8 mouse cellular contexts compared by ENCODE assay signal in genomic region chr1:133422615-133423161, GRCm38 (mm10). TPM values are rescaled to one million over a fixed set of nuclear protein-coding genes. Genes with fewer than 3 reads are reported as not detected.
DNase-seq lines count a peak whose midpoint lies in the region; ATAC-seq lines count a peak whose summit lies in the region.

No protein-coding gene starts in this region.

- peaks cover 37% of the 10 kb centered on the region for H3K4me1 ChIP-seq in forebrain, embryonic 13.5 days
- peaks cover 29% of the 10 kb centered on the region for H3K4me1 ChIP-seq in hindbrain, embryonic 15.5 days (replicated peaks)
- peaks cover 14% of the 10 kb centered on the region for H3K4me1 ChIP-seq in liver, embryonic 15.5 days (replicated peaks)
- H3K4me1 ChIP-seq in neural tube, embryonic 14.5 days (ENCODE audit: control insufficient read depth, insufficient read depth, low read length), result peaks cover 13% of the 10 kb centered on the region

- peak overlapping the region; percentile 83 for H3K9ac ChIP-seq in forebrain, embryonic 13.5 days
- peak overlapping the region; percentile 77 for H3K9ac ChIP-seq in hindbrain, embryonic 15.5 days
- H3K9ac ChIP-seq in liver, embryonic 15.5 days, result peak overlapping the region; percentile 40; the same call in 1 of the 2 replicates
- peak overlapping the region; percentile 77 for H3K9ac ChIP-seq in neural tube, embryonic 14.5 days (replicated peaks; ENCODE audit: low read depth, low read length)

- DNase-seq in right cerebral cortex, postnatal 14 days, result peak; percentile 19
- no peak for DNase-seq in right cerebral cortex, postnatal 25 days
- DNase-seq in thymus, postnatal 36 days, result no peak
- DNase-seq in spleen, adult 12 weeks (ENCODE audit: low spot score), result no peak

- H3K9me3 ChIP-seq in forebrain, embryonic 13.5 days (replicated peaks), result no peaks in the 10 kb centered on the region
- H3K9me3 ChIP-seq in hindbrain, embryonic 15.5 days, result no peaks in the 10 kb centered on the region
- H3K9me3 ChIP-seq in liver, embryonic 15.5 days (replicated peaks), result no peaks in the 10 kb centered on the region
- H3K9me3 ChIP-seq in neural tube, embryonic 14.5 days (ENCODE audit: control insufficient read depth, low read length), result no peaks in the 10 kb centered on the region

- peak; percentile 30 for ATAC-seq in forebrain, embryonic 13.5 days
- ATAC-seq in hindbrain, embryonic 15.5 days (ENCODE audit: low FRiP score, low read depth), result no peak
- no peak for ATAC-seq in liver, embryonic 15.5 days (ENCODE audit: insufficient read depth)
- ATAC-seq in neural tube, embryonic 14.5 days (ENCODE audit: low read depth), result peak; percentile 36; the same call in 1 of the 2 replicates

- under 1% methylated on average over 29 of the region's 29 CpGs for WGBS in forebrain, embryonic 13.5 days
- under 1% methylated on average over 29 of the region's 29 CpGs for WGBS in hindbrain, embryonic 15.5 days
- 1% methylated on average over 29 of the region's 29 CpGs for WGBS in liver, embryonic 15.5 days (ENCODE audit: insufficient replicate concordance)
- 0% methylated on average over 29 of the region's 29 CpGs for WGBS in neural tube, embryonic 14.5 days

- no peaks in the 10 kb centered on the region for H3K27me3 ChIP-seq in forebrain, embryonic 13.5 days
- H3K27me3 ChIP-seq in hindbrain, embryonic 15.5 days, result no peaks in the 10 kb centered on the region
- H3K27me3 ChIP-seq in liver, embryonic 15.5 days, result peaks cover 70% of the 10 kb centered on the region
- H3K27me3 ChIP-seq in neural tube, embryonic 14.5 days (ENCODE audit: control insufficient read depth, insufficient read depth, low read length), result no peaks in the 10 kb centered on the region

- peak overlapping the region; percentile 77 for H3K4me3 ChIP-seq in forebrain, embryonic 13.5 days
- peak overlapping the region; percentile 78 for H3K4me3 ChIP-seq in hindbrain, embryonic 15.5 days
- H3K4me3 ChIP-seq in liver, embryonic 15.5 days (replicated peaks), result peak overlapping the region; percentile 59
- peak overlapping the region; percentile 62 for H3K4me3 ChIP-seq in neural tube, embryonic 14.5 days (ENCODE audit: low read depth, low read length)

- no peaks in the 10 kb centered on the region for H3K36me3 ChIP-seq in forebrain, embryonic 13.5 days (ENCODE audit: poor library complexity, severe bottlenecking)
- no peaks in the 10 kb centered on the region for H3K36me3 ChIP-seq in hindbrain, embryonic 15.5 days
- no peaks in the 10 kb centered on the region for H3K36me3 ChIP-seq in liver, embryonic 15.5 days (replicated peaks)
- no peaks in the 10 kb centered on the region for H3K36me3 ChIP-seq in neural tube, embryonic 14.5 days (ENCODE audit: control insufficient read depth, insufficient read depth, low read length)

- H3K4me2 ChIP-seq in forebrain, embryonic 13.5 days, result peak overlapping the region; percentile 100
- peak overlapping the region; percentile 100 for H3K4me2 ChIP-seq in hindbrain, embryonic 15.5 days
- peak overlapping the region; percentile 71 for H3K4me2 ChIP-seq in liver, embryonic 15.5 days
- H3K4me2 ChIP-seq in neural tube, embryonic 14.5 days (ENCODE audit: low read depth, low read length), result peak overlapping the region; percentile 98

- no peak overlapping the region for H3K27ac ChIP-seq in forebrain, embryonic 13.5 days
- peak overlapping the region; percentile 88; the same call in 1 of the 2 replicates for H3K27ac ChIP-seq in hindbrain, embryonic 15.5 days (replicated peaks)
- no peak overlapping the region for H3K27ac ChIP-seq in liver, embryonic 15.5 days (replicated peaks)
- 0 out of 2 replicates have a peak overlapping the region, but pooled peaks have one; percentile 4 for H3K27ac ChIP-seq in neural tube, embryonic 14.5 days (ENCODE audit: low read depth, low read length)

RNA-seq across cellular contexts. Expression of gene Sox13, which starts 1.5 kb away (rescaled TPM):
- 5.8 and 6.8 TPM in 2 replicates for polyA plus RNA-seq in forebrain, embryonic 13.5 days (2015; fragmentation: Nextera tagmentation; extraction: Ambion mirVana)
- 6.0 and 7.3 TPM in 2 replicates for polyA plus RNA-seq in hindbrain, embryonic 15.5 days (2015; fragmentation: Nextera tagmentation; extraction: Ambion mirVana)
- 1.6 and 1.9 TPM in 2 replicates for polyA plus RNA-seq in liver, embryonic 15.5 days (2015; fragmentation: Nextera tagmentation; extraction: Ambion mirVana)
- 4.0 and 5.2 TPM in 2 replicates for polyA plus RNA-seq in neural tube, embryonic 14.5 days (2014; fragmentation: Nextera tagmentation; extraction: Ambion mirVana)

RNA-seq across cellular contexts. Expression of gene Etnk2, which starts 59.3 kb away (rescaled TPM):
- polyA plus RNA-seq in forebrain, embryonic 13.5 days (2015; fragmentation: Nextera tagmentation; extraction: Ambion mirVana), result 2.9 TPM in 2 replicates
- polyA plus RNA-seq in hindbrain, embryonic 15.5 days (2015; fragmentation: Nextera tagmentation; extraction: Ambion mirVana), result 21.1 and 22.4 TPM in 2 replicates
- polyA plus RNA-seq in liver, embryonic 15.5 days (2015; fragmentation: Nextera tagmentation; extraction: Ambion mirVana), result 11.3 and 14.2 TPM in 2 replicates
- 15.4 and 21.6 TPM in 2 replicates for polyA plus RNA-seq in neural tube, embryonic 14.5 days (2014; fragmentation: Nextera tagmentation; extraction: Ambion mirVana)

Comparison
In these comparisons a context has a peak if more than half of its experiments do, and no peak if none do; other contexts are left out.
1. ATAC-seq: peak in forebrain, embryonic 13.5 days (single experiment) and neural tube, embryonic 14.5 days (single experiment); none in hindbrain, embryonic 15.5 days (single experiment) and liver, embryonic 15.5 days (single experiment).
2. H3K27ac ChIP-seq: peak in hindbrain, embryonic 15.5 days (single experiment) and neural tube, embryonic 14.5 days (single experiment); none in forebrain, embryonic 13.5 days (single experiment) and liver, embryonic 15.5 days (single experiment).
3. Peak in every context shown above with its lines, with median percentiles within 50 percentile points of each other: H3K4me2 ChIP-seq, H3K4me3 ChIP-seq and H3K9ac ChIP-seq.